Mouse (Mus musculus) right cerebral cortex, postnatal 36 days (tissue): Measurements from ENCODE around the gene Slc9a6.

Experiments
- DNase-seq, 2 experiments: peaks; one replicate each; pipeline ENCODE4 v3.0.0; 2022; ENCODE audit warnings: low spot score in 2 of 2, mixed read lengths in 1 of 2

Gene Slc9a6

DNA sequence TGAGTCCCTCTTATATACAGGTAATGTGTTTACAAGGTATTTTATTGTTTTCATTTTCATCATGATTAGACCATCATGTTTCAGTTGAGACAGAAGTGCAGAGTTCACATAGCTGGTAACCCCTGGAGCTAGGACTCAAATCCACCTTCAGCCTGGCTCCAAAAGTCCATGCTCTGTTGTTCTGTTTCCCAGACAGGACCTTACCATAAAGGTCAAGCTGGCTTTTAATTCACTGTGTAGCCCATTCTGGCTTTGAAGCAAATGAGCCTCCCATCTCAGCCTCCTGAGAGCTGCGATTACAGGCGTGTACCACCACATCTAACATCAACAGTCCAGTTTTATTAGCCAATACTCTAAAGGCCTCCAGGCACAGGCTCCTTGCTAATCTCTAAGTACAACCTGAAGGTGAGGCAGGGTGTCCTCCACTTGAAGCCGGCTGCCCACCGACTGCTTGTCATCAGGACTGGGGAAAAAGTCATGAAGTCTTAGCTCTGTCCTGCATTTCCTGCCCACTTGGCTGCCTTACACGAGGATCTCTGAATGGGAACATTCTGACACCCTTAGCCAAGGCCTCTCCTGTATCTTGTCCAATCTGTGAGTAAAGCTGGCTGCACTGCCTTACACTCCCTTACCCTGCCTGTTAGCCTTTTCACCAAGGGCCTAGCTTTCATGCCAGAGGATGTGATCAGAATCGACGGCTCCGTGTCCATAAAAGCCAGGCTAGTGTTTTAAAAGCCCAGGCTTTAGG is 55.8 kb downstream of the Slc9a6 start:
- DNase-seq, result no peak

DNA sequence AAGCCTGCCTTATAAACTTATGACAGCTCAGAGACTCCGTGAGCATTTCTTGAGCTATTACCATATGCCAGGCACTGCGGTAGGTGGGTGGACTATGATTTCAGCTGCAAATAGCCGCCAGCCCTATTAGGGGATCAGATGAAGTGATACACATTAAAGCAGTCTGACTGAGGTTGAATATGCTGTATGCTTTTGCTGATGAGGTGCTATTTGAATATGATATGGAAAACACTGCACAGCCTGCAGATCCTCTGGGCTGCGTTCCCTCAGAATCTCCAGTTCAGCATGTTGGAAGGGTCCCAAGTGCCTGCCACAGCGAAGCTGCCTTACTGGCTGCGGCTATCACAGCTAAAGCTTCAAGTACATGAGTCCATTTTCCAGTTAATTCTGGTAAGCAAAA is 57.7 kb downstream of the Slc9a6 start:
- peak in 1 of 2 experiments; percentile 7 for DNase-seq

DNA sequence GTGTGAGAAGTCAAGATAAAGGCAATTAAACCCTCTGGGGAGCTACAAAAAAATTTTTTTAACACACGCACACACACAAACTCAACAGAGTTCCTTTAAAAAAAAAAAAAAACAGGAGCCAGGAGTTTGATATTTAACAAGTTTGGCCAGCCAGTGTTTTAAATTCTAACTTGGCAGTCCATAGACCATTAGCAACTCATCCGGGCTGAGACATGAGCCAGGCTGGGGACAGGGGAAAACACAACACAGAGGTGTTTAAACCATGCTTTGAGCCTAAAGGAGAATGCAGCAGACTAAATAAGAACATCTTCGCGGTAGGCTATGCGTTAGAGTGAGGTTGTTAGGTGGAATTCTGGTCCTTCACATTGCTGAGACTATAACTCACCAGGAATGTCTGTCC is 58.5 kb downstream of the Slc9a6 start:
- no peak for DNase-seq

GRCm38 (mm10) chrX:56668501-56668900 is 58.9 kb downstream of the Slc9a6 start:
- DNase-seq, result no peak

DNA sequence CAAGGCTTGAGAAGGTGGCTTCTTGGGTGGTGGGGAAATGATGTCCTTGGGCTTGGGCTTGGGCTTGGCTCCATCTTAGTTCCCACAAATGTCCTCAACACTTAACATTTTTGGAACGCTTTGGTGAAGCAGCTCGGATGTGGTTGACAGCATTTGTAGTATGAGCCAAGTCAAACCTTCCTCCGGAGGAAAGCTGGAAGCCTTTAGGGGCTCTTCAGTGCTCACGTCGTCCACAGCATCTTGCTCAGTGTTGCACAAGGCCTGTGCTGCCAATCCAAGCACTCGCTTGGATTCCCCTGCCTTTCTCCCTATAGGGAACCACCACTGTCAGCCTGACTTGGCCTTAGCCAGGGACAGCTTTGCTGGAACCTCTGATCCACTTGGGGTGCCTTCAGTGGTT is 66.0 kb downstream of the Slc9a6 start:
- DNase-seq, result no peak

- DNase-seq, result peak in 1 of 2 experiments; percentile 18
These were observed 68.2 kb downstream of the Slc9a6 start for GRCm38 (mm10) chrX:56677736-56678135.

- DNase-seq, result no peak
These were observed 69.5 kb downstream of the Slc9a6 start for GRCm38 (mm10) chrX:56679066-56679465.

DNA sequence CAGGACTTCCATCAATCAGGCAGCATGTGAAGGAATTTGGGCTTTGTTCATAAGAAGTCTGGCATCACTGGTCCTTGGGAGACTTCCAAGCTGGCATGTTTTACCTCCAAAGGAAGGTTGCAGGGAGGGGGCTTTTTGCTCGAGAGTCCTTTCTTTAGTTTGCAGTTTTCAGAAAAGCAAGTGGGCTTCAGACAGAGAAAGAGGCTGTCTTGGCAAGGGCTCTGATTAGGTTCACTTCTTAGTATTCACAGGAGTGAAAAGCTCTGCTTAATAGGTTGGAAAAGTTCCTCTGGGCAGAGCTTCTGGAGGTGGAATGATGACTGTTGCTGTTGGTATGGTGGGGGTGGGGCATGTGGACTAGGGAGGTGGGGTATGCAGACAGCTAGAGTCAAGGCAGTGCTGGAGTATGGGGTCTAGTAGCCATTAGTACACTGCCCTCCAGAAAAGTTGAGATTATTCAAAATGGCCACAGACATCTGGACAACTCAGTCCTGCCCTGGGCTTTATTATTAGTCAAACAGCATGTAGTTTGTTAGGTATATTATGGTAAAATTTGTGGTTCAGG is 72.7 kb downstream of the Slc9a6 start:
- DNase-seq, result no peak

- DNase-seq, result no peak
These were observed 74.0 kb downstream of the Slc9a6 start for GRCm38 (mm10) chrX:56683521-56683920.

DNA sequence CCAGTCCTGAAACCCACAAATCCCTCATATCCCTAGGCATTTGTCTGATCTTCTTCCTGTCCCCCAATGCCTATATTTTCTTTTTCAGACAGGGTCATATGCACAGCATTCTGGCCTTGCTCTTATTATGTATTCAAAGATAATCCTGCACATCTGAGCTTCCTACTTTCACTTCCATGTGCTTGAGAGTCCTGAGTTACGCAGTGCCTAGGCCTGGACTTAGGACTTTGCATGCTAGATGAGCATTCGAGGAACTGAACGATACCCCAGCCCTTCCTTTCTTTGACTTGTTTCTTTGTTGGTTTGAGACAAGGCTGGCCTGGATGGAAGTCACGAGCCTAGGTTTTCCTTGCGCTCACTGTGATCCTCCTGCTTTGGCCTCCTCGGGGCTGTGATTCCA is 83.0 kb downstream of the Slc9a6 start:
- DNase-seq, result no peak

- DNase-seq, result no peak
These were observed 85.0 kb downstream of the Slc9a6 start for GRCm38 (mm10) chrX:56694539-56694938.

DNA sequence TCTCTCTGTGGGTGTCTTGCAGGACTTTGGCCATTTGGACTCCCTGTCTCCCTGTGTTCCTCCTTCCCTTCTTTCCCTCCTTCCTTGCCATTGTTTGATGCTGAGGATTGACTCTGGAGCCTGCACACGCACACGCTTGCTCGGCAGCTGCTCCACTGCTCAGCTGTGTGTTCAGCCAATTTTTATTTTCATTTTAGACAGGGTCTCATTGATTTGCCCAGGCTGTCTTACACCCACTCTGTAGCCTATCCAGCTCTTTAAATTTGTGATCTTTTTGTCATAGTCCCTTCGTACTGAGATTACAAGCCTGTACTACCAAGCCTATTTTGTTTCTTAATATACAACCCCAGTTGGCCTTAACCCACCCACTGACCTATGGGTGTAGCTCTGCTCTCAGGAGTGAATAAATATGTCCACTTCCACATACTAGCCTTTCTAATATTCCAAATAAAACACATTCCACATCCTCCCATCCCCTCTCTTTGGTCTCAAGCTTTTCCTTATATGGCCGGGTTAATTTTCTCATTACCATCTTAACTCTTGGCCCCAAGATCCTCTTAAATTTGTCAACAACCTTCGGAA is 87.7 kb downstream of the Slc9a6 start:
- DNase-seq, result no peak

- DNase-seq, result no peak
These were observed 88.3 kb downstream of the Slc9a6 start for GRCm38 (mm10) chrX:56697886-56698285.

- no peak for DNase-seq
These were observed 91.7 kb downstream of the Slc9a6 start for GRCm38 (mm10) chrX:56701261-56701660.

- DNase-seq, result no peak
These were observed 94.5 kb downstream of the Slc9a6 start for GRCm38 (mm10) chrX:56703965-56704562.

DNA sequence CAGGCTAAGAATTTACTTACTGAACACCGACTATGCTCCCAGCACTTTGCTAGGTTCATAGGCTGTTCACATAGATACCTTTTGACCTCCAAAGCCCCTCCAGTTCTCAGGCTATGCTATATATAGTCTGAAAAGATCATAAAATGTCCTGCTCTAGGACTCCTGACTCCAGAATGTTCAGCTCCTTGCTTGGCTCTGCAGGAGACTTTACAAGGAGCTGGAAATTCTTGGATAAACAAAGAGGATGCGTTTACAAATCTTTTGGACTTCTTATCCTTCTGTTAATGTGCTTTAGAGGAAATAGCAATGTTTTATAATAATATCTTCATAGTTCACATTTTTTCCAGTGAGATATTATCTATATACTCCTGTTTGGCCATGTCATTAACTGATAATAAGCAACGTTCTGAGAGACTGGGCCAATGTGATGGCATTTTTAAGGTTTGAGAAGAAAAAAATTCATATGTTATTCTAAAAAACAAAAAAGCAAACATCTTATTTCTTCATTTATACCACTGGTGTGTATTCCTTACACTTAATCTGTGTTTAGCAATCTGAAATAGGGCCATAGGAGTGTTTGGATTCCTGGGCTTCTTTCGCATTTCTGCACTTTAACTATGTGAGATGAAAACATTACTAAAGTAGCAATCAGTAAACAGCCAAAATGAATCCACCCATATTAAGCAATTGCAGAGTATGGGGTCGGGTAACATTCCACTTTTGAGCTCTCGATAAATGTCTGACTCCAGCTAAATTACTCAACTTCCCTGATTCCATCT is 99.2 kb downstream of the Slc9a6 start:
- no peak for DNase-seq

- no peak for DNase-seq
These were observed 101.0 kb downstream of the Slc9a6 start for GRCm38 (mm10) chrX:56710522-56710921.

DNA sequence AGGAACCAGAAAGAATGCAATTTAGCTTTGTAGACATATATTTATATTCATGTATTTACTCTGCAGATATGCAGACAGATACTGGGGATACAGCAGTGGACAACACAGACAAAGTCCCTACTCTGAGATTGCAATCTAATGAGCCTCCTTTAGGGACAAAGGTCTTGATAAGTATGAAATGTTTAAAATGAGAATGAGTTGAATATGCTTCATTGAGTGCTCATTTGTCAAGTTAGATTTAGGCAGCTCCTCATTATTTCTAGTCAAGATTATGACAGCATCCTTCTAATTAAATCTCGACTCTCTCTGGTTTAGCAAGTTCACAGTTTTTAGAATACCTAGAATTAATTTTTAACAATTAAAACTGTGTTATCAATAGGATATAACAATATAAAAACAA is 103.1 kb downstream of the Slc9a6 start:
- no peak for DNase-seq
